Mouse (Mus musculus) midbrain, postnatal 0 days (tissue): ENCODE data around the gene Mark2. TPM values are rescaled to one million over a fixed set of nuclear protein-coding genes. Genes with fewer than 3 reads are reported as not detected.
A peak's percentile ranks its signal among the peaks of the same experiment; 100 is the strongest.

Experiments
- ATAC-seq: fragments of 200-750 bp; cut with Nextera tagmentation; 2 replicates; pipeline ENCODE4 v1.8.0; 2017; ENCODE audit warnings: moderate number of reproducible peaks, mild to moderate bottlenecking, moderate TSS enrichment, moderate library complexity; ENCODE audit not compliant: low FRiP score
- DNase-seq: peaks from one replicate; pipeline ENCODE4 v3.0.0-alpha.2; 2015; ENCODE audit warnings: low spot score
- H3K27ac ChIP-seq: fragments of 300-500 bp; sonication (generic); 2 replicates; pipeline ENCODE4 v1.5.1; 2014; ENCODE audit warnings: low read depth, mild to moderate bottlenecking, low read length, mixed read lengths
- H3K27me3 ChIP-seq: fragments of 300-500 bp; sonication (generic); 2 replicates; pipeline ENCODE4 v1.6.1; 2014; ENCODE audit warnings: low read length, control low read depth, mixed read lengths; ENCODE audit not compliant: insufficient read depth
- H3K36me3 ChIP-seq: fragments of 300-500 bp; sonication (generic); 2 replicates; pipeline ENCODE4 v1.6.1; 2014; ENCODE audit warnings: low read length, control low read depth, mixed read lengths; ENCODE audit not compliant: insufficient read depth
- H3K4me1 ChIP-seq: fragments of 300-500 bp; sonication (generic); 2 replicates; pipeline ENCODE4 v1.6.1; 2014; ENCODE audit warnings: mild to moderate bottlenecking, control low read depth, antibody characterized with exemption, low read length, mixed read lengths; ENCODE audit not compliant: insufficient read depth
- H3K4me2 ChIP-seq: fragments of 300-500 bp; sonication (generic); 2 replicates; pipeline ENCODE4 v1.6.1; 2014; ENCODE audit warnings: low read depth, mild to moderate bottlenecking, low read length, mixed read lengths; ENCODE audit not compliant: poor library complexity, severe bottlenecking
- H3K4me3 ChIP-seq: fragments of 300-500 bp; sonication (generic); 2 replicates; pipeline ENCODE4 v1.5.1; 2014; ENCODE audit warnings: low read depth, mild to moderate bottlenecking, low read length, moderate library complexity
- H3K9ac ChIP-seq: fragments of 300-500 bp; sonication (generic); replicated peaks from 2 replicates; pipeline ENCODE4 v1.6.1; 2014; ENCODE audit warnings: mild to moderate bottlenecking, low read length, moderate library complexity, mixed read lengths; ENCODE audit not compliant: poor library complexity, severe bottlenecking
- H3K9me3 ChIP-seq: fragments of 300-500 bp; sonication (generic); 2 replicates; pipeline ENCODE4 v1.6.1; 2016; ENCODE audit warnings: low read length, control low read depth
- CTCF ChIP-seq: IDR thresholded peaks from 2 replicates; pipeline ENCODE4 v1.5.1; 2016; ENCODE audit warnings: antibody characterized with exemption, mild to moderate bottlenecking
- WGBS: fragments of 180-500 bp; shearing (Covaris S2); extraction: QIAGEN DNeasy Blood & Tissue Kit; methylation state at CpG from one replicate; pipeline ENCODE4 v1.1.7; 2014; 5-methylcytosine and 5-hydroxymethylcytosine counted together
- polyA plus RNA-seq: library from polyadenylated mRNA; unstranded; fragments of >200 nt; fragmentation: Nextera tagmentation; extraction: Ambion mirVana; gene quantifications from 2 replicates; pipeline ENCODE4 v1.2.1, GENCODE M21; 2015
- total RNA-seq: library from RNA; depleted of rRNA; stranded (reverse); fragments of >200 nt; gene quantifications from 2 replicates; pipeline ENCODE4 v1.2.3, GENCODE M21; 2014

The Mark2 gene
- total and polyA plus RNA-seq, 2 experiments from 2014 or later: 38.0 to 49.1 TPM

DNA sequence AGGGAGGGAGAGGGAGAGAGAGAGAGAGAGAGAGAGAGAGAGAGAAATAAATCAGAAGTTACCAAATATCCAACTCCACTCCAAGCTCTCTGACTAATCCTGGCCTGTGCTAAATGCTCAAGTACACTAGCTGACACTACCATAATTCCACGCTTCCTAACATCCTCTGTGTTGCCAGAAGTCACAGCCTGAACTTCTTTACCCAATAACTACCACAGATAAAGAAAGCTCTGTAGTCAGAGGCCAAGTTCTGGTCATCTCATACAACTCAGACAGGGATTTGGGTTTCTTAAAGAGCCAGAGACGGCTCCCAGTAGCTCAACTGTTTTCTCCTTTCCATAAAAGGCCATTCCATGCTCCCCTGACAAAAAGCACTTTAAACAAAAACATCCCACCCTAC, 36.9 kb downstream of the Mark2 start:
- ATAC-seq (no peak), DNase-seq (no peak)
- Histone ChIP-seq H3K27ac (no peak overlapping the region), H3K4me2 (no peak overlapping the region), H3K4me3 (no peak overlapping the region), H3K4me1 (no peaks in the 10 kb centered on the region), H3K9ac (no peak overlapping the region), H3K9me3 (no peaks in the 10 kb centered on the region), H3K27me3 (no peaks in the 10 kb centered on the region), H3K36me3 (no peaks in the 10 kb centered on the region)
- no peak for TF ChIP-seq CTCF
- 72% methylated on average over 2 of the region's 2 CpGs for WGBS

DNA sequence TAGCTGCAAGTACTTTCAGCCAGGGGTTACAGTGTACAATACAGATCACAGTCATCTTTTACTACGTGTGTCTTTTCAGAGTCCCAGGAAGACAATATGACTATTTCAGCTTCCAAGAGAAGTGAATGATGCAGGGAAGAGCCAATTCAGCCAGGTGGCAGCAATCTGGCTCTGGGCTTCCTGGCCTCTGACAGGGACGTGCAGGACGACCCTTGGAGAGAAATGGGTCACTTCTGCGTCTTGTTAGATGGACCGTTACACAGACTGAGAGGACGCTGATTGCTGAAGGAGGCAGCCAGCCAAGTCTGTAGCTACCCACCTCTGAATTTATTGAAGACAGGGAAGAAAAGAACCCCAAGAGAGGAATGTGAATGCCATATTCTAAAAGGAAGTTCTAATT, 37.9 kb downstream of the Mark2 start:
- Histone ChIP-seq H3K4me2 (no peak overlapping the region), H3K9me3 (no peaks in the 10 kb centered on the region), H3K27ac (no peak overlapping the region), H3K9ac (no peak overlapping the region), H3K4me1 (peaks cover 7% of the 10 kb centered on the region; the same call in 1 of the 2 replicates), H3K27me3 (no peaks in the 10 kb centered on the region), H3K36me3 (no peaks in the 10 kb centered on the region), H3K4me3 (no peak overlapping the region)
- no peak for ATAC-seq
- WGBS: 72% methylated on average over 6 of the region's 6 CpGs
- TF ChIP-seq CTCF: peak; percentile 24; the same call in 1 of the 2 replicates
- DNase-seq: no peak

DNA sequence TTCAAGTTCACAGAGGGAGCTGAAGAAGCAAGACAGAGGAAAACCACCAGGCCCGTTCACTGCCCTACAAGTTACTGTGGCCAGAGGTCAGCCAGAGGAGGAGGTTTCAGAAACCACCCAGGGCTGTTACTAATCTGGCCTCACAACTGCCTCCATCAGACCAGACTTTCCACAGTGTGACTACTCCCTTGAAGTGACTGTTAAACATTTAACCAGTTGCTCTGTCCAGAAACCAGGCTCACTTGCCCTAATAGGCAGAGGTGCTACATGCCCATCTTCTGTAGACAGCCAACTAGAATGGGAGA, 39.2 kb downstream of the Mark2 start:
- H3K9ac ChIP-seq: no peak overlapping the region
- ATAC-seq (no peak), DNase-seq (no peak)
- peaks cover 7% of the 10 kb centered on the region; the same call in 1 of the 2 replicates for H3K4me1 ChIP-seq
- no peak overlapping the region for H3K4me3 ChIP-seq
- no peak overlapping the region for H3K27ac ChIP-seq
- TF ChIP-seq CTCF: no peak
- WGBS: 65% methylated on average over 1 of the region's 1 CpGs
- H3K36me3 ChIP-seq: no peaks in the 10 kb centered on the region
- H3K9me3 ChIP-seq: no peaks in the 10 kb centered on the region
- no peaks in the 10 kb centered on the region for H3K27me3 ChIP-seq
- H3K4me2 ChIP-seq: no peak overlapping the region

DNA sequence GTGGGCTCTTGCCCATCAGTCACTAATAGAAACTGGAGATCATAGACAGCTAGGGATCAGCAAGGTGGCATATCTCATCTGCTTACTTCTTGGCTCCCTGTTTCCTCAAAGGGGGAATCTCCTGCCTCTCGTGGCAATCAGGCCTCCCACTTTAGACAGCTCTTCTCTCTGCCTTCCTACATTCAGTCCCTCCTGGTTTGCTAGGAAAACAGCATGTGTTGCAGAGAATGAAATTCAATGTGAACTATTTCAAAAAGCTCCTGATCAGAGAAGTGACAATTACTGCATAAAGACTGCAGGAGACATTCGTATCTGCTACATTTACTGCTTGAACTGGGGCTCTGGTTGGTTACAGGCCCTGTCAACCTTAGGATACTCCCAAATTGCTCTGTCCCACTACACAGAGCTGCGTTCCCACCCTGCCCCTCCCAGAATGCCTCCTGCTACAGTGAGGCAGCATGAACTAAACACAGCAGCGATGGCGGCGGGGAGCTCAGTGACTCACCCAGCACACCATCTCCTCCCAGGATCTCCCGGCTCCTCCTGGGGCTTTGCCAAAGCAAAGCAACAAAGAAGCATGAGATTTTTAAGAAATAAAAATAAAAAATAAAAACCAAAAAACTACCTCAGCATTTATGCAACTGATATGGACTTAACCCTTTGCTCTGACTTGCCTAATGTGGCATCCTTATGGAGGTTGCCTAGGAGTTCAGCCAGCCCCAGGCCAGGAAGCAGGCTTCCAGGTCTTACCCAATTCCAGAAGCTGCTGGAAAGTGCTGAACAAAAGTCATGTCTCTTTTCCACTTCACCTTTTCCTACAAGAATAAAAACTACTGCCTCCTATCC, 39.8 kb downstream of the Mark2 start:
- 87% methylated on average over 7 of the region's 7 CpGs for WGBS
- Histone ChIP-seq H3K4me1 (peaks cover 7% of the 10 kb centered on the region; the same call in 1 of the 2 replicates), H3K36me3 (no peaks in the 10 kb centered on the region), H3K9ac (no peak overlapping the region), H3K27ac (no peak overlapping the region), H3K4me3 (no peak overlapping the region), H3K27me3 (no peaks in the 10 kb centered on the region), H3K4me2 (no peak overlapping the region), H3K9me3 (no peaks in the 10 kb centered on the region)
- ATAC-seq: no peak
- TF ChIP-seq CTCF: no peak
- no peak for DNase-seq

DNA sequence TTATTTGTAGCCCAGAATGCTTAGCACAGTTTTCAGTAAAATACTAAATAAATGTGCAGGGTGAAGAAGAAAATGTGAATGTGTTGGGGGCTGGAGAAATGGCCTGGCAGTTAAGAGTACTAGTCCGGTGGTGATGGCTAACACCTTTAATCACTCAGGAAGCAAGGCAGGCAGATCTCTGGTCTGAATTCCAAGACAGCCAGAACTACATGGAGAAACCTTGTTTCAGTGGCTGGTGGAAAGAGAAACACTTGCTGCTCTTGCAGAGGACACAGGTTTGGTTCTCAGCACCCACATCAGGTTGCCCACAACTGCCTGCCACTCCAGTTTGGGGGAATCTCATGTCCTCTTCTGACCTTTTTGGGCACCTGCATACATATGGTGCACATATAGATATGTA, 41.6 kb downstream of the Mark2 start:
- Histone ChIP-seq H3K4me1 (peaks cover 7% of the 10 kb centered on the region; the same call in 1 of the 2 replicates), H3K4me2 (no peak overlapping the region), H3K27ac (no peak overlapping the region), H3K4me3 (no peak overlapping the region), H3K36me3 (0 out of 2 replicates have a peak, but pooled peaks cover 3% of the 10 kb centered on the region), H3K9me3 (no peaks in the 10 kb centered on the region), H3K27me3 (no peaks in the 10 kb centered on the region), H3K9ac (no peak overlapping the region)
- 94% methylated on average over 1 of the region's 1 CpGs for WGBS
- DNase-seq: no peak
- no peak for TF ChIP-seq CTCF
- no peak for ATAC-seq

DNA sequence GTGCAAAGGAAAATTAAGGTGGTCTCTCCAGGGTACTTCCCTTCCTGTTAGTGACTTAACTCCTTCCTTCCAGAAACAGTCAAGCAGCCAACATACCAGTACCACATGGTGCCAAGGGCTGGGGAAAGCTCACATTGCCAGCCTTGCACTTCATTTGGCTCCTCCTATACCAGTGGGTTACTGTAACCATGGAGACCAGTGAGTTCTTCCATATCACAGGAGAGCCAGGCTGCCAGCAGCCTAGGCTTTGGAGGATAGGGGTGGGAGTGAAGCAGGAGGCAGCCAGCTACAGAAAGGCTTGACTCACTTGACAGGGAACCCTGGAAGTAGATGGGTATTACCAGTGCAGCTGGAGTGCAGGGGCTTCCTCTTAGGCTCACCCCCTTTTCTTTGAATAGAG, 42.6 kb downstream of the Mark2 start:
- TF ChIP-seq CTCF: no peak
- Histone ChIP-seq H3K4me1 (peaks cover 7% of the 10 kb centered on the region; the same call in 1 of the 2 replicates), H3K27me3 (no peaks in the 10 kb centered on the region), H3K36me3 (0 out of 2 replicates have a peak, but pooled peaks cover 3% of the 10 kb centered on the region), H3K4me2 (no peak overlapping the region), H3K9me3 (no peaks in the 10 kb centered on the region), H3K9ac (peak overlapping the region; percentile 19; the same call in 1 of the 2 replicates), H3K27ac (peak overlapping the region; percentile 59), H3K4me3 (no peak overlapping the region)
- DNase-seq: peak; percentile 88
- peak; percentile 82 for ATAC-seq
